Mouse (Mus musculus) hindbrain, embryonic 10.5 days (tissue): Measurements from ENCODE around the gene Map2k6. TPM values are rescaled to one million over a fixed set of nuclear protein-coding genes. Genes with fewer than 3 reads are reported as not detected.
A peak's percentile ranks its signal among the peaks of the same experiment; 100 is the strongest.

Experiments used
- DNase-seq: peaks from one replicate; pipeline ENCODE4 v3.0.0-alpha.2; 2017; ENCODE audit warnings: low spot score
- H3K27ac ChIP-seq: fragments of 300-500 bp; sonication (generic); 2 replicates; pipeline ENCODE4 v1.5.1; 2016; ENCODE audit warnings: mild to moderate bottlenecking, moderate library complexity
- H3K27me3 ChIP-seq: fragments of 300-500 bp; sonication (generic); 2 replicates; pipeline ENCODE4 v1.6.1; 2016; ENCODE audit warnings: mild to moderate bottlenecking; ENCODE audit not compliant: poor library complexity, insufficient read depth, severe bottlenecking
- H3K36me3 ChIP-seq: fragments of 300-500 bp; sonication (generic); 2 replicates; pipeline ENCODE4 v1.6.1; 2016; ENCODE audit warnings: mild to moderate bottlenecking, moderate library complexity
- H3K4me1 ChIP-seq: fragments of 300-500 bp; sonication (generic); replicated peaks from 2 replicates; pipeline ENCODE4 v1.6.1; 2016; ENCODE audit warnings: mild to moderate bottlenecking
- H3K4me3 ChIP-seq: fragments of 300-500 bp; sonication (generic); 2 replicates; pipeline ENCODE4 v1.5.1; 2016; ENCODE audit warnings: mild to moderate bottlenecking, moderate library complexity
- H3K9me3 ChIP-seq: fragments of 300-500 bp; sonication (generic); 2 replicates; pipeline ENCODE4 v1.6.1; 2016; ENCODE audit warnings: mild to moderate bottlenecking, moderate library complexity
- WGBS: fragments of 180-500 bp; shearing (Covaris S2); methylation state at CpG from one replicate; pipeline ENCODE4 v1.1.7; 2016; 5-methylcytosine and 5-hydroxymethylcytosine counted together
- polyA plus RNA-seq: library from polyadenylated mRNA; unstranded; fragments of >200 nt; fragmentation: Nextera tagmentation; extraction: Ambion mirVana; gene quantifications from 2 replicates; pipeline ENCODE4 v1.2.1, GENCODE M21; 2016

The Map2k6 gene
- polyA plus RNA-seq, 1 experiment from 2014 or later, result 30.5 TPM

GRCm38 (mm10) chr11:110484426-110484825, 85.5 kb downstream of the Map2k6 start:
- Histone ChIP-seq H3K27me3 (peaks cover 34% of the 10 kb centered on the region), H3K4me3 (no peak overlapping the region), H3K9me3 (0 out of 2 replicates have a peak, but pooled peaks cover 5% of the 10 kb centered on the region), H3K36me3 (peaks cover 18% of the 10 kb centered on the region), H3K4me1 (peaks cover 22% of the 10 kb centered on the region), H3K27ac (no peak overlapping the region)
- DNase-seq, result no peak
- 92% methylated on average over 1 of the region's 1 CpGs for WGBS

GRCm38 (mm10) chr11:110485081-110485480, 86.2 kb downstream of the Map2k6 start:
- Histone ChIP-seq H3K27me3 (peaks cover 30% of the 10 kb centered on the region), H3K4me1 (peaks cover 15% of the 10 kb centered on the region), H3K36me3 (peaks cover 22% of the 10 kb centered on the region), H3K9me3 (0 out of 2 replicates have a peak, but pooled peaks cover 5% of the 10 kb centered on the region), H3K27ac (no peak overlapping the region), H3K4me3 (no peak overlapping the region)
- no peak for DNase-seq
- 92% methylated on average over 6 of the region's 6 CpGs for WGBS

DNA sequence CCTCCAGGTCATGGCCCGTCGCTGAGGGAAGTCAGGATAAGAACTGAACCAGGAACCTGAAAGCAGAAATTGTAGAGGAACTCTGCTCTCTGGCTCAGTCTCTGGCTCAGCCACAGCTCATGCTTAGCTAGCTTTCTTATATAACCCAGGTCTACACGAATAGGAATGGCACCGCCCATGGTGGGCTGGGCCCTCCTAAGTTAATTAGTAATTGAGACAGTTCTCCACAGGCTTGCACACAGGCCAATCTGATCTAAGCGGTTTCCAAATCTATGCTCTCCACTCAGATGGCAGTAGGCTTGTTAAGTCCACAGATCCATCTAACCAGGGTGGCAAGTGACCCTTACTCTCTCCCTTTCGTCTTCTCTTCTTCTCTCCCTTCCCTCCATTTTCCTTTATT, 88.9 kb downstream of the Map2k6 start:
- WGBS, result 96% methylated on average over 6 of the region's 6 CpGs
- no peak overlapping the region for H3K27ac ChIP-seq
- no peaks in the 10 kb centered on the region for H3K4me1 ChIP-seq
- peaks cover 47% of the 10 kb centered on the region for H3K36me3 ChIP-seq
- H3K27me3 ChIP-seq, result peaks cover 3% of the 10 kb centered on the region; the same call in 1 of the 2 replicates
- H3K4me3 ChIP-seq, result no peak overlapping the region
- DNase-seq, result no peak
- peaks cover 14% of the 10 kb centered on the region; the same call in 1 of the 2 replicates for H3K9me3 ChIP-seq

- 96% methylated on average over 7 of the region's 7 CpGs for WGBS
- H3K27ac ChIP-seq, result no peak overlapping the region
- peaks cover 16% of the 10 kb centered on the region; the same call in 1 of the 2 replicates for H3K9me3 ChIP-seq
- H3K4me1 ChIP-seq, result no peaks in the 10 kb centered on the region
- H3K36me3 ChIP-seq, result peaks cover 52% of the 10 kb centered on the region
- H3K27me3 ChIP-seq, result no peaks in the 10 kb centered on the region
- no peak for DNase-seq
- H3K4me3 ChIP-seq, result no peak overlapping the region
Observed at GRCm38 (mm10) chr11:110488301-110488700, 89.4 kb downstream of the Map2k6 start.

GRCm38 (mm10) chr11:110495323-110496060, 96.6 kb downstream of the Map2k6 start:
- Histone ChIP-seq H3K36me3 (peaks cover 80% of the 10 kb centered on the region), H3K4me1 (no peaks in the 10 kb centered on the region), H3K27ac (no peak overlapping the region), H3K9me3 (peaks cover 13% of the 10 kb centered on the region; the same call in 1 of the 2 replicates), H3K27me3 (no peaks in the 10 kb centered on the region), H3K4me3 (no peak overlapping the region)
- DNase-seq, result no peak
- WGBS, result 84% methylated on average over 4 of the region's 4 CpGs

- Histone ChIP-seq H3K36me3 (peaks cover 82% of the 10 kb centered on the region), H3K9me3 (peaks cover 13% of the 10 kb centered on the region; the same call in 1 of the 2 replicates), H3K27me3 (no peaks in the 10 kb centered on the region), H3K4me3 (no peak overlapping the region), H3K4me1 (no peaks in the 10 kb centered on the region), H3K27ac (no peak overlapping the region)
- WGBS, result 60% methylated on average over 12 of the region's 12 CpGs
- peak; percentile 25 for DNase-seq
Observed at GRCm38 (mm10) chr11:110496061-110496446, 97.1 kb downstream of the Map2k6 start.

DNA sequence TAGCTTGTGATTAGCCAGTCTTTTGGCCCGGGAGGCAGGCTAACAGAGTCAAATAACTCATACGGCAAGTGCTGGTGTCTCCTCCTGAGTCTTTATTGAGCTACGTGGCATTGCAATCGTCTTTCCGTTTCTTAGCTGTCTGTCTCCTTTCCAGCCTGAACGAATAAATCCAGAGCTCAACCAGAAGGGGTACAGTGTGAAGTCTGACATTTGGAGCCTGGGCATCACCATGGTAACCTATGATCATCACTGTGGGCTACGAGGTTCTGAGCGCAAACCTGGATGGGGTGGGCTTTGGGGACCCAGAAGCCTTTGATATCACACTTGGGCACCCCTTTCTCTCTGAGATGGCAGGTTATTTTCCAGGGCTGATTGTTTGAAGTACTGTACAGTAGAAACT, 98.8 kb downstream of the Map2k6 start:
- Histone ChIP-seq H3K27me3 (no peaks in the 10 kb centered on the region), H3K27ac (no peak overlapping the region), H3K9me3 (peaks cover 4% of the 10 kb centered on the region; the same call in 1 of the 2 replicates), H3K4me3 (no peak overlapping the region), H3K36me3 (peaks cover 81% of the 10 kb centered on the region), H3K4me1 (no peaks in the 10 kb centered on the region)
- WGBS, result 86% methylated on average over 8 of the region's 8 CpGs
- DNase-seq, result no peak

DNA sequence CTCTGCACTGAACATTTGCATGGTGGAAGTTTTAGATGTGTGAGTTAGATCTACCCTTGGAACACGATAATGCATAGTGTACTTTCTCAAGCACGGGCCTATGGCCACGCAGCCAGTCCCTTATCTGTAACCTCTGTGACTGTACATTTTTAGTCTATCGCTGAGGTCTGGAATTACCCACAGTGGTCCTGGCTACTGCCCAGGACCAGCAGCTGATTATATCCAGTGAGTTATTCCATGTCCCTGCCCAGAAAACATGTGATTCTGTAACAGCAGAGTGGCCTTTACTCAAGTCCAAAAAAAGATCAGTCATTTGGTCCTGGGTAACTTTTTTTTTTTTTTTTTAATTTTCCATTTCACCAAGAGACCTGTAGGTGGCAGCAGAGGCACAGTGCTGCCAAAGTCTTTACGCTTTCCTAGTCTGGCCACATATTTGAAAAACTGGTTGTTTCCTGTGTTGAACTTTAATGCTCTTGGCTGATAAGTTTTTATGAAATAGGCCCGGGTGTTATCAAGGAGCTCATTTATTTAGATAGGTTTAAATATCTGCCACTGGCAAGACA, 99.8 kb downstream of the Map2k6 start:
- Histone ChIP-seq H3K36me3 (peaks cover 81% of the 10 kb centered on the region), H3K27me3 (no peaks in the 10 kb centered on the region), H3K9me3 (no peaks in the 10 kb centered on the region), H3K27ac (no peak overlapping the region), H3K4me3 (no peak overlapping the region), H3K4me1 (no peaks in the 10 kb centered on the region)
- 75% methylated on average over 6 of the region's 6 CpGs for WGBS
- no peak for DNase-seq

- 91% methylated on average over 11 of the region's 11 CpGs for WGBS
- DNase-seq, result no peak
- peaks cover 88% of the 10 kb centered on the region for H3K36me3 ChIP-seq
- no peaks in the 10 kb centered on the region for H3K4me1 ChIP-seq
- no peak overlapping the region for H3K4me3 ChIP-seq
- no peak overlapping the region for H3K27ac ChIP-seq
- no peaks in the 10 kb centered on the region for H3K27me3 ChIP-seq
- no peaks in the 10 kb centered on the region; the same call in 1 of the 2 replicates for H3K9me3 ChIP-seq
Observed at GRCm38 (mm10) chr11:110502937-110503670, 104.2 kb downstream of the Map2k6 start.

GRCm38 (mm10) chr11:110511466-110511865, 112.5 kb downstream of the Map2k6 start:
- Histone ChIP-seq H3K4me3 (no peak overlapping the region), H3K36me3 (peaks cover 91% of the 10 kb centered on the region), H3K4me1 (no peaks in the 10 kb centered on the region), H3K9me3 (peaks cover 3% of the 10 kb centered on the region; the same call in 1 of the 2 replicates), H3K27ac (no peak overlapping the region), H3K27me3 (no peaks in the 10 kb centered on the region)
- WGBS, result 94% methylated on average over 7 of the region's 7 CpGs
- DNase-seq, result no peak

DNA sequence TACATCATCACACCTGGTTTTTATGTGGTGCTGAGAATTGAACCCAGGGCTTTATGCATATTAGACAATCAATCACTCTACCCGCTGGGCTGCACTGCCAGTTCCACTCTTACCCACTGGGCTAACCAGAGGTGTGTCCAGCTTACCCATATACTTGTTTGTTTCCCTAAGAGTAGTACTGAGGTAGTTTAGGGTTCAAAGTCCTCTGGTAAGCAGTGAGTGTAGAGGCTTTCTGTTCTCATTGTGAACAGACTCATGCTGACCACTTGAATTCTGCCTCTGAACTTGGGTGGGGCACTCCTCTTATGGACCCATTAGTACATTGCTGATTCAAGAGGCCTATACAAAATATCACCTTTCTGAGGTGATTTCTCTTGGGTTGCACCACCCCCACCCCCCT, 119.7 kb downstream of the Map2k6 start:
- H3K9me3 ChIP-seq, result 0 out of 2 replicates have a peak, but pooled peaks cover 2% of the 10 kb centered on the region
- no peaks in the 10 kb centered on the region for H3K4me1 ChIP-seq
- no peak overlapping the region for H3K4me3 ChIP-seq
- no peak overlapping the region for H3K27ac ChIP-seq
- peaks cover 63% of the 10 kb centered on the region for H3K36me3 ChIP-seq
- 92% methylated on average over 1 of the region's 1 CpGs for WGBS
- no peak for DNase-seq
- no peaks in the 10 kb centered on the region for H3K27me3 ChIP-seq

DNA sequence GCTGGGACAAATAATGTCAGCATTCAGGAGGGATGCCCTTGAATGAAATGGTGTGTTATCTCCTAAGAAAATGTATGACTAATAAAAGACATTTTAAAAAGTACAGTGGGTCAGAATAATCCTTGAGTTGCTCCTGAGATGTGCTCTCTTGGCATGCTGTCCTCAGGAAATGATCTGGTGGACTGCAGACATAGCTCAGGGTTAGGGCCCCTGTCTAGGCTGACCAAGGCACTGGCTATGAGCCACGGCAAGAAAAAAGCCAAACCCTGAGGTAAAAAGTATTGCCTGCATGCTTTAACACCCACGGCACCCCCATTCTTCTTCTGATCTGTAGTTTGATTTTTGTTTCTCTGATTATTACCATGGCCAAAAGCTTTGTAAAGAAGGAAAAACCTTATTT, 124.0 kb downstream of the Map2k6 start:
- WGBS, result 91% methylated on average over 2 of the region's 2 CpGs
- peaks cover 41% of the 10 kb centered on the region for H3K36me3 ChIP-seq
- H3K9me3 ChIP-seq, result 0 out of 2 replicates have a peak, but pooled peaks cover 2% of the 10 kb centered on the region
- no peaks in the 10 kb centered on the region for H3K27me3 ChIP-seq
- H3K27ac ChIP-seq, result no peak overlapping the region
- no peak overlapping the region for H3K4me3 ChIP-seq
- H3K4me1 ChIP-seq, result no peaks in the 10 kb centered on the region
- no peak for DNase-seq

DNA sequence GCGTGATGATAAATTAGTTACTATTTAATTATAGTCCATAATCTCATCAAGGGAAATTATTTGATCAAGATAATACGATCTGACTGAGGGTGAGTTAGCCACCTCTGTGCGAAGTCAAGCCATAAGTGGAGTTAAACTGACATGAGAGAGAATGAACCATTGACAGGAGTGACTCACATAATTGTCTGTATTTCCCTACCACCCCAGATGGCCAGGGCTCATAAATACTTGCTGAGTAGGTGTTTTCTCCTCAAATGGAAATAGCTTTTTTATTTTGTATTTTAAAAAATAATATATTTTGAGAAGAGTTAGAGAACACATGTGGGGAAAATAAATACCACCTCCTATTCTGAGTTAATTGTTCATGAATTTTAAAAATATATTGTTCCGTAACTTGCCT, 127.2 kb downstream of the Map2k6 start:
- no peaks in the 10 kb centered on the region for H3K4me1 ChIP-seq
- no peak overlapping the region for H3K4me3 ChIP-seq
- H3K9me3 ChIP-seq, result 0 out of 2 replicates have a peak, but pooled peaks cover 2% of the 10 kb centered on the region
- no peak for DNase-seq
- H3K27me3 ChIP-seq, result no peaks in the 10 kb centered on the region
- peaks cover 9% of the 10 kb centered on the region for H3K36me3 ChIP-seq
- H3K27ac ChIP-seq, result no peak overlapping the region
- WGBS, result 93% methylated on average over 4 of the region's 4 CpGs
